Mouse (Mus musculus) Patski (cell line): ENCODE data around the gene Pabpn1l. TPM values are rescaled to one million over a fixed set of nuclear protein-coding genes. Genes with fewer than 3 reads are reported as not detected.

Experiments
- ATAC-seq: fragments of 100-300 bp; one replicate; pipeline ENCODE4 v1.8.0; 2021
- CTCF ChIA-PET: fragments of 350-600 bp; sonication (Branson Sonifier 250); formaldehyde crosslinking; loops from one replicate; lab custom pipeline; 2022; ENCODE audit warnings: inconsistent platforms; lab: Charles Lee
- POLR2A ChIA-PET: fragments of 350-600 bp; sonication (Branson Sonifier 250); formaldehyde crosslinking; loops from one replicate; lab custom pipeline; 2022; ENCODE audit warnings: antibody characterized with exemption, inconsistent platforms; lab: Charles Lee
- DNase-seq: peaks from one replicate; pipeline ENCODE4 v3.0.0-alpha.2; 2011; ENCODE audit warnings: low read depth, low spot score
- H3K27me3 ChIP-seq: fragments of 371-371 bp; one replicate; pipeline ENCODE4 v1.5.1; 2021
- CTCF ChIP-seq: fragments of 100-300 bp; IDR thresholded peaks from one replicate; pipeline ENCODE4 v1.5.1; 2021
- in situ Hi-C: fragments of 300-500 bp; cut with MboI; formaldehyde crosslinking; loops from 3 replicates; pipeline ENCODE4 v1.11.1; 2018; ENCODE audit warnings: low pct_unique_long_range_greater_than_20kb, mixed read lengths
- polyA plus RNA-seq: library from polyadenylated mRNA; unstranded; gene quantifications from one replicate; pipeline ENCODE4 v1.2.3, GENCODE M21; 2021

Pabpn1l gene
- 0.05 TPM for polyA plus RNA-seq

- DNase-seq: no peak
- no peaks in the 10 kb centered on the region for H3K27me3 ChIP-seq
- TF ChIP-seq CTCF: no peak
- no peak for ATAC-seq
- ChIA-PET CTCF (interaction anchor here (0.9 kb wide), 1 partner anchor 208 kb away, joined by 3 read pairs; no protein-coding TSS in a partner anchor), POLR2A (interaction anchor here (0.8 to 0.9 kb wide), 2 partner anchors 11 to 17 kb away, joined by 3 to 4 read pairs; partner anchors contain the start of genes Galns and Trappc2l)
- in situ Hi-C loops: no loop called here
Measured at GRCm38 (mm10) chr8:122622727-122623126, at the start of gene Pabpn1l. Gene Pabpn1l (minus strand): TSS chr8:122622739.

- no peak for TF ChIP-seq CTCF
- CTCF ChIA-PET: no interaction called here
- in situ Hi-C loops: no loop called here
- H3K27me3 ChIP-seq: peaks cover 32% of the 10 kb centered on the region
- ATAC-seq: no peak
- POLR2A ChIA-PET: no interaction called here
- DNase-seq: no peak
Measured at GRCm38 (mm10) chr8:122671894-122672293, 49.4 kb upstream of the Pabpn1l start.

GRCm38 (mm10) chr8:122670718-122671117 lies 48.2 kb upstream of the Pabpn1l start:
- TF ChIP-seq CTCF: no peak
- H3K27me3 ChIP-seq: peaks cover 23% of the 10 kb centered on the region
- no peak for DNase-seq
- CTCF ChIA-PET: no interaction called here
- no peak for ATAC-seq
- POLR2A ChIA-PET: no interaction called here
- in situ Hi-C loops: no loop called here

- DNase-seq (no peak), ATAC-seq (no peak)
- no peak for TF ChIP-seq CTCF
- CTCF ChIA-PET: no interaction called here
- peaks cover 17% of the 10 kb centered on the region for H3K27me3 ChIP-seq
- POLR2A ChIA-PET: interaction anchor here (0.5 kb wide), 1 partner anchor 13 kb away, joined by 3 read pairs; no protein-coding TSS in a partner anchor
- in situ Hi-C loops: no loop called here
Measured at GRCm38 (mm10) chr8:122670001-122670400, 47.5 kb upstream of the Pabpn1l start.

GRCm38 (mm10) chr8:122669370-122669769 lies 46.8 kb upstream of the Pabpn1l start:
- POLR2A ChIA-PET: no interaction called here
- CTCF ChIA-PET: no interaction called here
- peaks cover 16% of the 10 kb centered on the region for H3K27me3 ChIP-seq
- no peak for TF ChIP-seq CTCF
- in situ Hi-C loops: no loop called here
- DNase-seq: no peak
- ATAC-seq: no peak

GRCm38 (mm10) chr8:122667854-122668253 lies 45.3 kb upstream of the Pabpn1l start:
- no peak for TF ChIP-seq CTCF
- ATAC-seq (no peak), DNase-seq (no peak)
- in situ Hi-C loops: no loop called here
- ChIA-PET POLR2A (no interaction called here), CTCF (no interaction called here)
- H3K27me3 ChIP-seq: peaks cover 13% of the 10 kb centered on the region

- ChIA-PET CTCF (no interaction called here), POLR2A (no interaction called here)
- no peak for TF ChIP-seq CTCF
- in situ Hi-C loops: no loop called here
- peaks cover 8% of the 10 kb centered on the region for H3K27me3 ChIP-seq
- DNase-seq (no peak), ATAC-seq (no peak)
Measured at GRCm38 (mm10) chr8:122666827-122667226, 44.3 kb upstream of the Pabpn1l start.

GRCm38 (mm10) chr8:122666338-122666764 lies 43.8 kb upstream of the Pabpn1l start:
- in situ Hi-C loops: no loop called here
- DNase-seq (no peak), ATAC-seq (no peak)
- TF ChIP-seq CTCF: no peak
- ChIA-PET POLR2A (no interaction called here), CTCF (no interaction called here)
- peaks cover 5% of the 10 kb centered on the region for H3K27me3 ChIP-seq

GRCm38 (mm10) chr8:122665667-122666316 lies 43.3 kb upstream of the Pabpn1l start:
- H3K27me3 ChIP-seq: no peaks in the 10 kb centered on the region
- TF ChIP-seq CTCF: no peak
- in situ Hi-C loops: no loop called here
- DNase-seq (no peak), ATAC-seq (no peak)
- ChIA-PET POLR2A (interaction anchor here (0.6 kb wide), 1 partner anchor 222 kb away, joined by 4 read pairs; no protein-coding TSS in a partner anchor), CTCF (no interaction called here)

GRCm38 (mm10) chr8:122665221-122665620 lies 42.7 kb upstream of the Pabpn1l start:
- ATAC-seq (no peak), DNase-seq (no peak)
- no peak for TF ChIP-seq CTCF
- ChIA-PET POLR2A (interaction anchor here (0.6 kb wide), 1 partner anchor 221 kb away, joined by 4 read pairs; no protein-coding TSS in a partner anchor), CTCF (no interaction called here)
- H3K27me3 ChIP-seq: no peaks in the 10 kb centered on the region
- in situ Hi-C loops: no loop called here

GRCm38 (mm10) chr8:122663670-122664069 lies 41.1 kb upstream of the Pabpn1l start:
- no peak for DNase-seq

More at GRCm38 (mm10) chr8:122663670-122664069, 41.1 kb upstream of the Pabpn1l start:
- peak; percentile 20 for ATAC-seq
- POLR2A ChIA-PET: no interaction called here
- H3K27me3 ChIP-seq: no peaks in the 10 kb centered on the region
- no peak for TF ChIP-seq CTCF
- CTCF ChIA-PET: no interaction called here
- in situ Hi-C loops: no loop called here
